Mouse (Mus musculus) layer of hippocampus, adult 8-10 months (tissue): Measurements from ENCODE around the gene Akap7. TPM values are rescaled to one million over a fixed set of nuclear protein-coding genes. Genes with fewer than 3 reads are reported as not detected.
"Not testable (repeated sequence)": the region's sequence is repeated elsewhere in the genome, so short reads cannot be mapped to it uniquely, and the experiment has no call there.

Experiments used
- DNase-seq, 2 experiments: peaks; one replicate each; pipeline ENCODE4 v3.0.0; 2022; ENCODE audit warnings: low spot score in 2 of 2
- total RNA-seq, 4 experiments: library from RNA; stranded (reverse); gene quantifications; 2 replicates each; pipeline ENCODE4 v1.2.4; 2022

Akap7 gene
- total RNA-seq, 4 experiments from 2014 or later: 49.6 to 57.7 (median 53.5) TPM

DNA sequence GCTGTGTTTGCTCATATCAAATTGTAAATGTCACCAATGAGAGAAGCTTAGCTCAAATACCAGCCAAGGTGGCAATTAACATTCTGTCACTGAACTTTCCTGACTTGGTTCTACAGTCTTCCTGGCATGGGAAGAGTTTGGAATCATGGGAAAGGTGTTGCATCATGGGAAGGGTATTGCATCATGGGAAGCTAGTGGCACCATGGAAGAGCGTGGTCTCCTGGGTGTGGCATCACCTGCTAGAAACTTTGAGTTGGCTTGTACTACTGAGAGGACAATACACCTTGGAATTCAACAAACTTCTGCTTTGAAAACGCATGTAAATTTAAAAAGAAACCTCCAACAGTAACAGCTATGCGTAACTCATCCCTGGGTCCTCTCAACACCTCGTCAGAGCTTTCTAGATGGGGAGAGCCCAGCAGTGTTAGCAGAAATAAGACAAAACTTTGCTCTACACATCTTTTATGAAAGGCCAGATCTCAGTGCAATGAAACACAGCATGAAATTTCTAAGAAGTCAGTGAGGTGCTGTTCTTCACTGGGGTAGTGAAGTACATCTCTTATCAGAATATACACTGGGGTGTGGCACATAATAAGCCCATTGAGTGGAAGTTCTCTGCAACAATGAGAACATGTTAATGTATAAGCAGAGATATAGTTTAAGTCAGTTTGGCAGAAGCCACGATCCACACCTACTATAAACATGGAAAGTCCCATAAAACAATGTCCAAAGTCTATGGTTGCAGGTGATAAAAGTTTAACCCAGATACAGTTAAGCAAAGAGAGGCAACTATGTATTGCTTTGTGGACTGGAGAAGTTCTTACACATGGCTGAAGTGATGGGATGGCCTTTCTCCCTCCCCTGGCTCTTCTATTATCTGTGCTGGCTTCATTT is 115.2 kb downstream of the Akap7 start:
- no peak for DNase-seq

DNA sequence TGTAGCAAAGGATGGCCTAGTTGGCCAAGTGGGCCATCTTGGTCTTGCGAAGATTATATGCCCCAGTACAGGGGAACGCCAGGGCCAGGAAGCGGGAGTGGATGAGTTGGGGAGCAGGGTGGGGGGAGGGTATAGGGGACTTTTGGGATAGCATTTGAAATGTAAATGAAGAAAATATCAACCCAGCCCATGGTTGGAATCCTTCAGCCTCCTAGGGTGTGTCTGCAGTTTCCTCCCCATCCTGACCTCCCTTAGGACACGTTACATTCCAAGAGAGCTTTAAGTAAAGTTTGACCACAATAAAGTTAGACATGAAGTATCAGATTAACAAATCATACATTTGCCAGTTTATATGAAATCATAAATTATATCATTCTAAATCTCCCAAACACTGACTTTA is 116.5 kb downstream of the Akap7 start:
- no peak for DNase-seq

DNA sequence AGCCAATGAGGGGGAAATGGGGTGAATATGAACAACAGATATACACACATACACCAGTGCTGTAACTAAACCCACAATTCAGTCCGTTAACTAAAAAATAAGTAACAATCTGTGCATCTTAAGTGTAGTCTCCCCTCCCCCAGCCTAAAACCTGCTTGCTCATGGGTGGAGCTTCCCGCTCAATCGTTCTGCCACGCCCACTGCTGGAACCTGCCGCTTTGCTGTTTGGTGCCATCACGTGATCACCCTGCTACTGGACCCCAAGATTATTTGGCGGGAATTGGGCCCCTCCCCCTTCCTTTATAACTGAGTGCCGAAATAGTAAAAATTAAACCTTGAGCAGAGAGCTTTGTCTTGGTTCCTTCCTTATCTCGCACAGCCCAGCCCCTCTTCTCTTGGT is 121.4 kb downstream of the Akap7 start:
- not testable (repeated sequence) for DNase-seq

DNA sequence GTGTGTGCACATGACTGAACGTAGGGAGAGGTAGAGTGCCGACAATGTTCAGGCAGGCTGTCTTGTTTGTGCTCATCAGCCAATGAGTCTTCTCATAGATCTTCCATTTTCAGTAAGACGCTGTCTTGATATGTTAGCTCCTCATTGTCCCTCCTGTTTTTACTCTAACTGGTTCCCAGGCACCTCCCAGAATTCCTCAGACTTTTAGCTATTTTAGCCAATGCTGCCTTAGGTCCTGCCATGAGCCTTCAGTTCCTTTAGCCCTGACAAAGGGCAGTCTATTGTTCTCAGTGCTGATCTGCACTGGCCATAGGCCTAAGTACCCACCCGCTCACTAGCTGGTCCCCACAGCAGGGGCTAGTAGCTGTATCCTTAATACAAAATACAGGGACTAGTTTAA is 122.0 kb downstream of the Akap7 start:
- DNase-seq: no peak

DNA sequence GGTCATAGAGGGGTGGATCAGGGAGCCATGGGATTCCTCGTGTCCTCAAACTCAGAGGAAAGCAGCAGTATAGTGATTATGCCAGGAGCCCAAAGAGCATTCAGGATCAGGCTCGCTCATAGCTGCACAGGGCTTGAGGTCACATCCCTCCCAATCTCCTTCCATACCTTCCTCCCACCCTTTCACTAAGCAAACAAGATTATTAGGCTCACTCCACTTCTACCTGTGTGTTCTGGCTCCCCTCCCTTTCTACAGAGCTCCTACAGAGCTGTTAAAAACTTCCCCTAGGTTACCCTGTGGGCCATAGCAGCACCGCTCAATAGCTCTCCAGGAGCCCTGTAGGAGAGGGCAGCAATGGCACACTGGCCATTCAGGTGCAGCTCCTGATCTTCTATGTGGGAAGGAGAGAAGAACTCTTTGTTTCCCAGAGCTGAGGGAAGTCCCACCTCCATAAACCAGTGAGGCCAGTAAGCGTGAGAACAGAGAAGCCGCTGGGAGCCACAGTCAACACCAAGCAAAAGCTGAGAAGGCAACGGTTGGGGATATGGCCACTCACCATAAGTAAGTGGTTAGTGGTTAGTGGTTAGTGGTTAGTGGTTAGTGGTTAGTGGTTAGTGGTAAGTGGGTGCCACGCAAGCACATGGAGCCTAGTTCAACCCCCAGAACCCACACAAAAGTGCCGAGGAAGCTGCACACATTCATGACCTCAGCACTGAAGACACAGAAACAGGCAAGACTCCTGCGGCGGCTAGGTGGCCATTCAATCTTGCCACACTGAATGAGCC is 122.7 kb downstream of the Akap7 start:
- no peak for DNase-seq

DNA sequence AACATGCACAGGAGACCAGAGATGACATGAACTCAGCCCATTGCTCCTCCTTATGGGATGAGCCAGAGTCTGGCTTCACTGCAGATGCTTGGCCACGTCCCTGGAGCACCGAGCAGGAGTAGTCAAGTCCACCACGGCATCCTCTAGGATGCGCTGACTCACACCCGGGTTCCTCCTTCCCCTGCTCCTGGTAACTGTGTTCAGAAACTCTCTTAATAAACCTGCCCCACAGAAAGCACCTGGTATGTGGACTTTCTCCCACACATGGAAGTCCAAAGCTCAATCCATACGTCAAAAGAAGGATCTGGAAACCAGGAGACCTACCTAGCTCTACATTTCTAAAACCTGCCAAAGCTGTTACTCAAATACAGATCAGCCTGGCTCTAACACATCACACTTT is 124.4 kb downstream of the Akap7 start:
- DNase-seq: no peak

DNA sequence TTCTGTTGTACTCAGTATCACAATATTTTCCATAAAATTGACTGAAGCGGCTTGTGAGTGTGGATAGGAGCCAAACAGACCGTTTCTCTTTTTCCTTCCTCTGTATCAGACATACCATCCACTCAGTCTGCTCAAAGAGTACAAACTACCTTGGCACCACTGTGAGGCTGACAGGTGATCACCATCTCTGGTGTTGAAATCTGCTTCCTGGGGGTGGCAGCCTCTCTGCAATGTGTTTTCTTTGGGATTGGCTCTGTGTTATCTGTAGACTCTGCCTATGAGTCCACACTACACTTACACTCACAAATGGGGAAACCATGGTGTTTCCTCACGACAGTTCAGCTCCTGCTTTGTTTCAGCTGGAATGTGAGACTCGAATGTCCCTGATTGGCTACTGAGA is 128.6 kb downstream of the Akap7 start:
- DNase-seq: no peak

DNA sequence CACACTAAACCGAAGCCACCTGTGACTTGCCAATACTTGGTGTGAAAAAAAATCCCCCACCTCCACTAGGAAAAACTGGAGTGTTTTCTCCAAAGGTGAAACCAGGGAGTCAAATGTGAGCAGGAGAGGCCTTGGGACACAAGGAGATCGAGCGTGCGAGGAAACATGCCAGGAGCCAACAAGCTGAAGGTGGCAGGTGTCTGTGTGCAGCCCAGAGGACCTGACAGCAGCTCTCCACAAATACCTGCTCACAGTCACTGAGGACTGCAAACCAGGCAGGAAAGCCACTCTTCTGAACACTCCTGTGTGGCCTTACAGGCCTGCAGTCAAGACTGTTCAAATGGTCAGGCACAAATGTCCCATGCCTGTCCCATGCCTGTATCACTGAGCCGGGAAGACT is 130.4 kb downstream of the Akap7 start:
- no peak for DNase-seq

DNA sequence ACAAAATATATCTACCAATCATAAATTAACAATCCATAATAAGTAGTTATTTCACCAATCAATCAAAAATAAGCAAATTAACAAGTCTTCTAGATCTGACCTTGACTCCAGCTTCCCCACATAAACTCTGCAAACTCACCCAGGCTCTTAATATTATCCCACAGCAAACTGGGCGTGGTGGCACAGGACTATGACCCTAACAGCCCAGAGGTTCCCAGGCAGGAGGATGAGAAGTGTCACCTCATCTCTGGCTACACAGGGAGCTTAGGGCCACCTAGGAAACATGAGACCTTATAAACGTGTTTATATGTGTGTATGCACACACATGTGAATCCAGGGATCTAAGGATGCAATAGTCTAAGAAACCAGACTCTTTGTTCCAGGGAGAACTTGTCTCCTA is 132.8 kb downstream of the Akap7 start:
- no peak for DNase-seq

DNA sequence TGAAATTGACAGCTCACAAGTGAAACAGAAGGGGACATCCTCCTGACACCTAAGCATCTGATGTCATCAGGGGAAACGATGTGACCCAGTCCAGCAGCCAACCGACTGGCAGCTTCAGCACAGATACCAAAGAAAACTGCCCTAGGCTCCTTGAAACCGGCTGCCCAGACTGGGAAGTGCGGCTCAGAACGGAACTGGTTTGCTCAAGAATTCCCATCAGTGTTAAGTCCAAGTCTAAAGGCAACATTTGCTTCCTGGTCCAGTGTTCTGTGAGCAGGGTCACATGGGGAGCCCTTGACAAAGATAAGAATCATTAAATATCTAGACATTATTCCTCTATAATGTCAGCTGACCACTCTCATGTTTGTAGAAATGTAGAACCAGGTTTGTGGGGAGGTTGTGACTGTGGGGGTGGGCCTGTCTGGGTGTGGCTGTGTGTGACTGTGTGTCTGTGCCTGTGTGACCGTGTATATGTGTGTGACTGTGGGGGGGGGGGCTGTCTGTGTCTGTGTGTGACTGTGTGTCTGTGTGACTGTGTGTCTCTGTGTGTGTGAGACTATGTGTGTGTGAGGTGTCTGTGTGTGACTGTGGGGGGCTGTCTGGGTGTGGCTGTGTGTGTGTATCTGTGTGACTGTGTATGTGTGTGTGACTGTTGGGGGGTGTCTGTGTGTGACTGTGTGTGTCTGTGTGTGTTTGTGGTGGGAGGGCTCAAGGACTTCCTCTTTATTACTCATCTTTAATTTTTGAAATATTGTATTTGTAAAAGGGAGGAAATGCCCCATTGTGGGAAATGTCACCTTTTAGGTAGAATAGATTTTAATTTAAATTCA is 140.1 kb downstream of the Akap7 start:
- no peak for DNase-seq

DNA sequence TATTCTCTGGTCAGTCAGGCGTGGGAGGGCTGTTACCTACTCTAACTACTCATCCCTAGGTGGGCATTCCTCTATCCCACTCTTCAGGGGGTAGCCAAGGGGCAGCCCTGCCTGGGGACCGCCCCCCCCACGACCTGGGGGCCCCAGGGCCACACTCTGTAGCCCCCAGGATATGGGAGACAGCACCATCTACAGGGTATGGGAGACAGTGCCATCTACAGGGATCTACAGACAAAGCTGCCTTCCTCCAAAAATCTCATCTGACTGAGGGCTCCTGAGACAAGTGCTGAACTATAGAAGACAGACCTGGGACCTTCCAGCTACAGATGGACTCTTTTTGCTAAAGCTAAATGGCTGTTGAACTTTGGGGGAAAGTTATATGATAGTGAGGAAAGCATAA is 144.2 kb downstream of the Akap7 start:
- DNase-seq: not testable (repeated sequence)

DNA sequence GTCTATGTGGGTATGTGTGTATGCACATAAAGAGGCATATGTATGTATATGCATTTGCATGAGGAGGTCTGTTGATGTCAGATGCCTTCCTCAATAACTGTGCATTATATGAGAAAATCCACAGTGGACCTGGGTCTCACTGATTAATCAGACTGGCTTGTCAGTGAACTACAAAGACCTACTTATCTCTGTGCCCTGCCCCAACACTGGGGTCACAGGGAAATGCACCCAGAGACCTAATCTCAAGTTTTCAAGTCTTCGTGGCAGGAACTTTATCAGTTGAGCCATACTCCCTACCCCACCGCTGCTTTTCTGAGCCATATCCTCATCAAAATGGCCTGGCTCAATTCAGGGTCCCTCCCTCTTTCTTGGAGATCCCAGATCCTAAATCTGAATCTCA is 146.0 kb downstream of the Akap7 start:
- no peak for DNase-seq

DNA sequence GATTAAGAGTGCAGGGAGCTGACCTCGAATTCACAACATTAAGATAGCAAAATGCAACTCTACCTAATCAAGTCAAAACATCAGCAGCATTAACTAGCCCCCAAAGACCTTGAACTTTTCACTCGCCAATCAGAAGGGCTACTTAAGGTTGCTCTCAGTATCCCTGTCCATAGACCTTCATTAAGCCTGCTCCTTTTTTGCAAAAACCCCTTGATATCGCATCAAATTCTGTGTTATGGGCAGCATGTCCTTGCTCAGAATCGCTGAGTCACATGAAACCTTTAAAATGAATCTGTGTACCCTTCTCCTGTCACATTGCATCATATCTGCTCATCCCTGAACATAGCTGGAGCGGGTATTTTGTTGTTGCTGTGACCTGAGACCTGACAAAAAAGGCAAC is 149.0 kb downstream of the Akap7 start:
- no peak for DNase-seq

DNA sequence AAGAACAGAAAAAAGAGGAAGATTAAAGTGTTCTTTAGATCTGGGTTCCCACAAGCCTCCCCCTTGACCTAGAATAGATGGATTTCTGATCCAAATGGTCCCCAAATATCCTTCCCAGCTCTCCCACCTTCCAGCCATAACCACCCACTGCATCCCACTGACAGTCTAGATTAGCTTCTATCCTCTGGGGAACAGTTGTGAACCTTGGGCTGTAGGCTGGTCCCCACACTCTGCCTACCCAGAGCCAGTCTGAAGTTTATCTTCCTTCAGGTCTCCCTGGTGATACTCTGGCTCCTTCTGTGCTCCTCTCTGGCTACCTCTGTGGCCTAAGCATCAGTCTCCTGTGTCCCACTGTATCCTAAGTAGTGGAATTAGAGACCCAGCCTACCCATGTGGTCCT is 150.3 kb downstream of the Akap7 start:
- no peak for DNase-seq

DNA sequence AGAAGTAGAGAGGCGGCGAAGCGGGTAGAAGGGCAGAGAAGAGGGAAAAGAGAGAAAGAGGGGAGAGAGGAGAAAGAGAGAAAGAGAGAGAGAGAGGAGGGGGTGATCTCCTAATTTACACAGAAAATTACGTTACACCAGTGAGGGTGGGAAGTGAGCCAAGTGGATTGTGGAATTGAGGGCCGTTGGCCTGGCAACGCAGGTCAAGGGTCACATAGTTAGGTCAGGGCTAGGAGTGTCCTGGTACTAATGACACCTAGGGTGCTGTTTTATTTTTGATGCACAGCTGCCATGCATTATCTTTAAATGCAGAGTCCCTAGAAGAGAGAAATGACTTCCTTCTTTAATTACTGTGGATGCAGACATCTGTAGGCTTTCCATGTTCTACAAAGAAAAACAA is 153.4 kb downstream of the Akap7 start:
- DNase-seq: no peak

DNA sequence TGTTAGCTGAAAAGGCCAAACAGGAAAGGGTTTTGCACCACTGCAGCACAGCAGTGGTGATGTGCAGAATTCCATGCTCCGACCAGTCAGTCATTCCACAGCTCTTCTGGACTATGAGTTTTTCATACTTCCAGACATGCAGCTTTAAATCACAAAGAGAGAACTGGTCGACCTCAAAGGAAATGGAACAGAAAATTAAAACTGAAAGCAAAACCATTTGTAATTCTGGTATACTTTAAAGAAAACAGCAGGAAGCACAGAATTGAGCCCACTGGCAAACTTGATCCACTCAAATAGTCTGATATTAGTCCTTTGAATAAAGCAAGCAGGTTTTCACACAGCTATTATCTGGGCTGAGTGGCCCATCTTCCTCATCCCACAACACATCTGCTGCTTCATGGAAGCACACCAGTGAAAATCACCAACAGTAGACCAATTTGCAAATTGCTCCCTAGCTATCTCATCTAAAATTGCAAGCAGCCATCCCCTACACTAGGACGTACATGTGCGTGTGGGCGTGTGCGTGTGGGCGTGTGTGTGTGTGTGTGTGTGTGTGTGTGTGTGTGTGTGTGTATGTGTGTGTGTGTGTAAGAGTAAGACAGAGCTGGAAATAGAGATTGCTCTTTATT is 156.4 kb downstream of the Akap7 start:
- peak; percentile 62 to 63 for DNase-seq

DNA sequence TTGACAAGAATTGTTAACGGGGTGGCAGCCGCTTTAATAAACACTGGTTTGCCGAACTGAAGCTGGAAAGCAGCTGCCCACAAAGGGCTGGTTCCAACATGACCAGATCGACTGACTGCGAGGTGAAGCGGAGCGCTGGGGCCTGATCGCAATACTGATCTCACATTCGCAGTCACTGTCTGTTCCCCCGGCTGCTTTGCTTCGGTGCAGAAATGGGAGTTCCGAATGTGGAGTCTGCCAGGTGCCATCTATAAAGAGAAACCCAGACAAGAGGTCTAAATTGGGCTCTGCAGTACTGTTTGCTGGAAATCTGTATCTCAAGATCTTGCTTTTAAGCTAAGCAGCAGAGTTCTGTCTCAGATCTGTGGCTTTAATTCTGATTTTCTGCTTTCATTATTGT is 161.8 kb downstream of the Akap7 start:
- peak; percentile 38 to 56 for DNase-seq

DNA sequence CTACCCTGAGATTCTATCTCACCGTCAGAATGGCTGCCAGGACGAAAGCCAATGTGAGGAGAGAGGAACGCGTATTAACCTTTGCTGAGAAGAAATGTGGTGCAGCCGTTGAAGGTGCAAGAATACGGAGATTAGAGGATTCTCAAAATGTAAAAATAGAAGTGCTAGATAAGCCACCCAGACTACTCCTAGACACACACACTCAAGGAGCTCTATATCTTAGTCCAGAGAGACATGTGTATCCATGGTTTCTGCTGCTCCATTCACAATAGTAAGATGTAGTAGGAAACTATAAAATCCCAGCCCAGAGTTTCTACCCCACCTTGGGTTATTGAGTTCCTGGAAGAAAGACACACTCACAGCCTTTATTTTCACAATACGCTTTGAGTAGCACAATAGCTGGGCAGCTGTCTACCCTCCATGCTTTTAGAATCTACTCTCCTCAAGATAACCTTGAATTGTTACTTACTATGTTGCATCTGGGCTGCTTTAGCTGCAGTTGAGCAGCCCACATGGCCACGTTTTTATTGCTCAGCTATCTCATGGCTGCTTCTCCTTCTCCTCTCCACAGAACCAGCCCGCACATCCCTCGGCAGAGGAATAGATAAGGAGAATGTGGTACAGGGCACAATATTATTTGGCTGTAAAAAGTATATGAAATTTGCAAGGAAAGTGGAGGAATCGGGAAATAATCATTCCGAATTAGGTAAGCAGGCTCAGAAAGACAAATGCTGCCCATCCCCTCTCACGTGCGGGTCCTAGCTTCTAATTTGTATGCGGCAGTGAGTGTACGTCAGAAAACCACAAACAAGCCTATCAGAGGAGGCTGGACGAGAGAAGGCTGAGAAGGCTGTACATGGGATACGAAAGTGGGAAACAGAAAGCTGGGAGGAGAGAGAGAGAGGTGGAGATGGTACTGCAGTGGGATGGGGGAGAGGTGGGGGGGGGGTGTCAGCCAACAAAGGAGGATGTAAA is 162.6 kb downstream of the Akap7 start:
- peak; percentile 19 to 22 for DNase-seq

DNA sequence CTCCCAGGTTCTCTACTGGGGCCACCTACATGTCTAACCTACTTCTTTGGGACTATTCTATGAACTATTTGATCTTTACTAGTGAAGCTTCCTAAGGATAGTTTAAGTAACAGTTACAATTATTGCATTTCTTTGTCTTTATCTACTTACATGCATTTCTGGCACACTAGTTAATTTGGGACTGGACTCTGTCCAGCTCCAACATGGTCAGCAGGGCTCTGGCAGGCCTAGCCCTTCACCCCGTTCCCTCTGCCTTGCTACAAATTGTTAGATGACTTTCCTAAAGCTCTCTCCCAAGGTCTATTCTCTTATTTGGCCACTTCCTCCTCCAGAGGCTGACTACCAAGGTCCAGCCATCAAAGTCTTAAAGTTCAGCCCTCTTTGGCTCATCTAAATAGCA is 165.9 kb downstream of the Akap7 start:
- no peak for DNase-seq

DNA sequence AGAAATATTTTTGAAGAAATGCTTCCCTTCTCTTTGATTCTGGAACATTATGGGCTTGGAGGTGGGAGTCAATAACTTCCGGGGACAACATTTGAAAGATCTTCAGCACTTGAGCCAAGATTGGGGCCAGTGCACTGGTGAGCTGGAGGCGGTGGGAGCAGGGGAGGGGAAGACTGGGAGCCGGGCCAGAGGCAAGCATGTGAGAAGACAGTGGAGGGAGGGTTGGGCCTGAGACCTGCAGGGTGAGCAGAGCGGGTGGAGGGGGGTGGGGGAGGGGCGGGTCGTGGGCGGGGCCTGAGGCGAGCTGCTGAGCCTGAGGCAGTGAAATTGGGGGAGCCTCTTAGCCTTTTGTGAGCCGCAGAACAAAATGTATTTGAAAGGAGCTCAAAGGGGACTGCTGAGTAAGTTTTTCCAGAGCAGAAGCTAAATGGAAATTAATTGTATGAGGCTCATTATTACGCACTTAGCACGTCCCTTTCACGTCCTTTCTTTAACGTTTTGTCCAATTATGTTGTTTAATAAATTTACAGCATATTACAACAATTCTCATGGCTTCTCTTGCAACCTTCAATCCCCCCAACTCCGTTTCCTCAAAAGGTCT is 167.4 kb downstream of the Akap7 start:
- peak; percentile 20 to 38 for DNase-seq
